Mouse (Mus musculus) hindbrain, embryonic 16.5 days (tissue): ENCODE measurements at regions not wholly inside any gene's neighbourhood (a gene's known extent, or its start where the extent isn't known, plus 50 kb on each side); places are given as distances from the start of the nearest gene placed in this dataset.

Experiments
- ATAC-seq: fragments of 200-750 bp; cut with Nextera tagmentation; 2 replicates; pipeline ENCODE4 v1.8.0; 2017; ENCODE audit warnings: moderate TSS enrichment, moderate library complexity
- H3K27ac ChIP-seq: fragments of 300-500 bp; sonication (generic); 2 replicates; pipeline ENCODE4 v1.5.1; 2014; ENCODE audit warnings: low read depth, mild to moderate bottlenecking, control low read depth, low read length, moderate library complexity
- H3K27me3 ChIP-seq: fragments of 300-500 bp; sonication (generic); replicated peaks from 2 replicates; pipeline ENCODE4 v1.6.1; 2014; ENCODE audit warnings: low read length; ENCODE audit not compliant: control insufficient read depth, insufficient read depth
- H3K36me3 ChIP-seq: fragments of 300-500 bp; sonication (generic); 2 replicates; pipeline ENCODE4 v1.6.1; 2014; ENCODE audit warnings: mild to moderate bottlenecking, low read length, moderate library complexity, mixed read lengths; ENCODE audit not compliant: control insufficient read depth, insufficient read depth
- H3K4me1 ChIP-seq: fragments of 300-500 bp; sonication (generic); 2 replicates; pipeline ENCODE4 v1.6.1; 2014; ENCODE audit warnings: low read depth, low read length; ENCODE audit not compliant: control insufficient read depth, insufficient read depth
- H3K4me2 ChIP-seq: fragments of 300-500 bp; sonication (generic); 2 replicates; pipeline ENCODE4 v1.6.1; 2014; ENCODE audit warnings: mild to moderate bottlenecking, low read length, control low read depth, moderate library complexity
- H3K4me3 ChIP-seq: fragments of 300-500 bp; sonication (generic); 2 replicates; pipeline ENCODE4 v1.5.1; 2014; ENCODE audit warnings: mild to moderate bottlenecking, low read length, control low read depth, moderate library complexity
- H3K9ac ChIP-seq: fragments of 300-500 bp; sonication (generic); 2 replicates; pipeline ENCODE4 v1.6.1; 2014; ENCODE audit warnings: low read depth, mild to moderate bottlenecking, control low read depth, low read length, moderate library complexity
- H3K9me3 ChIP-seq: fragments of 300-500 bp; sonication (generic); 2 replicates; pipeline ENCODE4 v1.6.1; 2014; ENCODE audit warnings: mild to moderate bottlenecking, low read length, moderate library complexity; ENCODE audit not compliant: control insufficient read depth
- WGBS: fragments of 180-500 bp; shearing (Covaris S2); extraction: QIAGEN DNeasy Blood & Tissue Kit; methylation state at CpG from one replicate; pipeline ENCODE4 v1.1.7; 2014; 5-methylcytosine and 5-hydroxymethylcytosine counted together

- Histone ChIP-seq H3K27ac (no peak overlapping the region), H3K9ac (no peak overlapping the region), H3K36me3 (no peaks in the 10 kb centered on the region), H3K4me3 (no peak overlapping the region), H3K4me2 (no peak overlapping the region), H3K27me3 (no peaks in the 10 kb centered on the region), H3K9me3 (no peaks in the 10 kb centered on the region), H3K4me1 (no peaks in the 10 kb centered on the region; the same call in 1 of the 2 replicates)
- 89% methylated on average over 3 of the region's 3 CpGs for WGBS
- no peak for ATAC-seq
Measured at GRCm38 (mm10) chr14:46606694-46607093, 153.6 kb upstream of the Cdkn3 start.

- ATAC-seq, result no peak
- H3K9ac ChIP-seq, result no peak overlapping the region
- H3K27me3 ChIP-seq, result no peaks in the 10 kb centered on the region
- H3K36me3 ChIP-seq, result no peaks in the 10 kb centered on the region
- H3K27ac ChIP-seq, result no peak overlapping the region
- H3K9me3 ChIP-seq, result no peaks in the 10 kb centered on the region
- no peak overlapping the region for H3K4me3 ChIP-seq
- no peaks in the 10 kb centered on the region; the same call in 1 of the 2 replicates for H3K4me1 ChIP-seq
- no peak overlapping the region for H3K4me2 ChIP-seq
- WGBS, result 69% methylated on average over 9 of the region's 9 CpGs
Measured at GRCm38 (mm10) chr14:46606037-46606436, 154.3 kb upstream of the Cdkn3 start.

- Histone ChIP-seq H3K27me3 (no peaks in the 10 kb centered on the region), H3K4me2 (peak overlapping the region; percentile 42), H3K27ac (no peak overlapping the region), H3K9me3 (no peaks in the 10 kb centered on the region), H3K4me1 (no peaks in the 10 kb centered on the region; the same call in 1 of the 2 replicates), H3K36me3 (no peaks in the 10 kb centered on the region), H3K9ac (no peak overlapping the region), H3K4me3 (peak overlapping the region; percentile 5; the same call in 1 of the 2 replicates)
- ATAC-seq, result peak; percentile 76
- 3% methylated on average over 16 of the region's 16 CpGs for WGBS
Measured at GRCm38 (mm10) chr14:46604886-46605531, 155.3 kb upstream of the Cdkn3 start.

- no peak for ATAC-seq
- 84% methylated on average over 14 of the region's 14 CpGs for WGBS
- Histone ChIP-seq H3K4me1 (no peaks in the 10 kb centered on the region; the same call in 1 of the 2 replicates), H3K9ac (no peak overlapping the region), H3K27ac (no peak overlapping the region), H3K9me3 (no peaks in the 10 kb centered on the region), H3K4me2 (no peak overlapping the region), H3K36me3 (no peaks in the 10 kb centered on the region), H3K27me3 (no peaks in the 10 kb centered on the region), H3K4me3 (no peak overlapping the region)
Measured at GRCm38 (mm10) chr14:46604156-46604885, 156.0 kb upstream of the Cdkn3 start.

GRCm38 (mm10) chr14:46596696-46597359, 163.5 kb upstream of the Cdkn3 start:
- Histone ChIP-seq H3K9ac (no peak overlapping the region), H3K27ac (no peak overlapping the region), H3K4me3 (no peak overlapping the region), H3K4me1 (no peaks in the 10 kb centered on the region), H3K9me3 (no peaks in the 10 kb centered on the region), H3K4me2 (no peak overlapping the region), H3K36me3 (no peaks in the 10 kb centered on the region), H3K27me3 (no peaks in the 10 kb centered on the region)
- no peak for ATAC-seq
- WGBS, result 91% methylated on average over 7 of the region's 7 CpGs

- ATAC-seq, result no peak
- no peak overlapping the region for H3K9ac ChIP-seq
- H3K4me2 ChIP-seq, result no peak overlapping the region
- 82% methylated on average over 3 of the region's 3 CpGs for WGBS
- H3K36me3 ChIP-seq, result no peaks in the 10 kb centered on the region
- H3K4me1 ChIP-seq, result no peaks in the 10 kb centered on the region
- H3K4me3 ChIP-seq, result no peak overlapping the region
- H3K27me3 ChIP-seq, result no peaks in the 10 kb centered on the region
- no peaks in the 10 kb centered on the region for H3K9me3 ChIP-seq
- H3K27ac ChIP-seq, result no peak overlapping the region
Measured at GRCm38 (mm10) chr14:46594151-46594550, 166.2 kb upstream of the Cdkn3 start.

GRCm38 (mm10) chr14:46591753-46592359, 168.5 kb upstream of the Cdkn3 start:
- Histone ChIP-seq H3K9ac (no peak overlapping the region), H3K36me3 (no peaks in the 10 kb centered on the region), H3K4me3 (no peak overlapping the region), H3K9me3 (no peaks in the 10 kb centered on the region), H3K27ac (no peak overlapping the region), H3K27me3 (no peaks in the 10 kb centered on the region), H3K4me1 (no peaks in the 10 kb centered on the region), H3K4me2 (no peak overlapping the region)
- ATAC-seq, result no peak
- WGBS, result 73% methylated on average over 12 of the region's 12 CpGs

GRCm38 (mm10) chr14:46591211-46591610, 169.1 kb upstream of the Cdkn3 start:
- H3K4me1 ChIP-seq, result no peaks in the 10 kb centered on the region
- H3K36me3 ChIP-seq, result no peaks in the 10 kb centered on the region
- H3K27me3 ChIP-seq, result no peaks in the 10 kb centered on the region
- H3K9ac ChIP-seq, result no peak overlapping the region
- no peak overlapping the region for H3K27ac ChIP-seq
- H3K4me3 ChIP-seq, result no peak overlapping the region
- H3K9me3 ChIP-seq, result no peaks in the 10 kb centered on the region
- WGBS, result 96% methylated on average over 3 of the region's 3 CpGs
- H3K4me2 ChIP-seq, result no peak overlapping the region
- no peak for ATAC-seq

- no peaks in the 10 kb centered on the region for H3K4me1 ChIP-seq
- H3K9ac ChIP-seq, result no peak overlapping the region
- H3K4me3 ChIP-seq, result no peak overlapping the region
- H3K9me3 ChIP-seq, result no peaks in the 10 kb centered on the region
- H3K36me3 ChIP-seq, result no peaks in the 10 kb centered on the region
- no peak for ATAC-seq
- no peak overlapping the region for H3K27ac ChIP-seq
- WGBS, result 80% methylated on average over 11 of the region's 11 CpGs
- no peak overlapping the region for H3K4me2 ChIP-seq
- no peaks in the 10 kb centered on the region for H3K27me3 ChIP-seq
Measured at GRCm38 (mm10) chr14:46586093-46586492, 174.2 kb upstream of the Cdkn3 start.
